Mouse (Mus musculus) thymus, adult 2 months (tissue): Measurements from ENCODE around the gene Elovl1.

ENCODE experiments used
- CTCF ChIP-seq: fragments of 200-500 bp; IDR thresholded peaks from 2 replicates; pipeline ENCODE4 v1.5.1; 2012; ENCODE audit warnings: mild to moderate bottlenecking, control low read depth, low read length, moderate library complexity, borderline replicate concordance; ENCODE audit not compliant: control insufficient read depth, poor library complexity, insufficient read depth; ENCODE audit errors: extremely low read depth
- POLR2A ChIP-seq: fragments of 200-500 bp; IDR thresholded peaks from 2 replicates; pipeline ENCODE4 v1.6.1; 2012; ENCODE audit warnings: mild to moderate bottlenecking, low read length, control low read depth, moderate library complexity; ENCODE audit not compliant: control insufficient read depth, poor library complexity, insufficient read depth; ENCODE audit errors: extremely low read depth

DNA sequence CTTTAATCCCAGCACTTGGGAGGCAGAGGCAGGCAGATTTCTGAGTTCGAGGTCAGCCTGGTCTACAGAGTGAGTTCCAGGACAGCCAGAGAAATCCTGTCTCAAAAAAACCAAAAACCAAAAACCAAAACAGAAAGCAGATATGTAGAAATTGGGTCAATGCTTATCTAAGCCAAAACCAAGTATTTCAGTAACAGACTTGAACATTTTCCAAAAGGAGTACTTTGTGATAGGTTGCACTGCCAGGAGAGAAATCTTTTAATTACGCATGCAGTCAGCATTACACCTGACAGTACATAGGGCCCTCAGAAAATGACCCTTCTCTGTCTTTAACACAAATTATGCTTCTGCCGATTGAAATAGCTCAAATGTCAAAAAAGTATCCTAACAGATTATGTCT lies 26.5 kb upstream of the Elovl1 start:
- TF ChIP-seq CTCF, result no peak
- no peak for TF ChIP-seq POLR2A
